Mouse (Mus musculus) c-Kit-negative CD71-positive TER-119-positive erythroid progenitor cells, embryonic 14.5 days (primary cell): ENCODE results near the gene Disp1.

ENCODE experiments used
- DNase-seq: peaks from one replicate; pipeline ENCODE4 v3.0.0-alpha.2; 2013; ENCODE audit warnings: low read depth, low spot score

Disp1 gene

GRCm38 (mm10) chr1:183220796-183221718 is at the start of gene Disp1:
Gene Disp1, minus strand, starts transcription at chr1:183221522.
- DNase-seq = peak; percentile 54

- no peak for DNase-seq
Observed at GRCm38 (mm10) chr1:183267666-183268065, 46.3 kb upstream of the Disp1 start.

- DNase-seq = no peak
Observed at GRCm38 (mm10) chr1:183265921-183266467, 44.7 kb upstream of the Disp1 start.

DNA sequence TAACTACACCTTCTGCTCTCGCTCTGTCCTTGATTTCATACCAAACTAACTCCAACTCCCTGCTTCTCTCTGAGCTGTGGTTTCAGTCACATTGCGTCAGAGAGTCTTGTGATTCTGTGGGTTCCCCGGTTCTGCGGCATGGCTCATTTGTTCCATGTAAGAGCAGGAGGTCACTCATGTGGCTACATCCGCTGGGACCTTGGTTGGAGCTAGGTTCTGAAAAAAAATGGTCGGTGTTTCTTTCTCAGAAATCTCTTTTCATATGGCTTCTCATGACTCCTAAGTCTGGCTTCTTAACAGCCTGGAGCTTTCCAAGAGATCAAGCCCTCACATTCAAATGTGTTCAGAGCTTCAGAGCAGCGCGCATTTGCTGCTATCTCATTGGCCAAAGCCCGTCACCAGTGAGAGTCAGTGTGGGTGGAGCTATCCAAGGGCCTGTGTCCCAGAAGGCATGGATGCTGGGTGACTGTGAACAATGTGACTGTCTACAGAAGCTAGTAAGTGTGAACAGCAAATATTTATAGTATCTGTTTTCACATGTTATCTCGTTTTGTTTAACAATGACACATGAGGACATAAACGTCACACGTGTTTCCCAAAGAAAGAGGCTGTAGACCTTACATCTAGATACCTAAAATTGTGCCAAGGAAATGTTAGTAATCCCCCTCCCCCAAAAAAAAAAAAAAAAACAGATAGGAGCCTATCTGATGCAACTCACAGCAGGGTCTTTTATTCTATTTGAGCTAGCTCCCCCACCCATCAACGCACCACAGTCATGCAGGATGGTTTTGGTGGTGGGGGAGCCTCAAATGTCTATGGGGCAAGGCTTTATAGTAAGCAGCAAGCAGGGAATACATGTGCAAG is 43.1 kb upstream of the Disp1 start:
- DNase-seq = no peak

DNA sequence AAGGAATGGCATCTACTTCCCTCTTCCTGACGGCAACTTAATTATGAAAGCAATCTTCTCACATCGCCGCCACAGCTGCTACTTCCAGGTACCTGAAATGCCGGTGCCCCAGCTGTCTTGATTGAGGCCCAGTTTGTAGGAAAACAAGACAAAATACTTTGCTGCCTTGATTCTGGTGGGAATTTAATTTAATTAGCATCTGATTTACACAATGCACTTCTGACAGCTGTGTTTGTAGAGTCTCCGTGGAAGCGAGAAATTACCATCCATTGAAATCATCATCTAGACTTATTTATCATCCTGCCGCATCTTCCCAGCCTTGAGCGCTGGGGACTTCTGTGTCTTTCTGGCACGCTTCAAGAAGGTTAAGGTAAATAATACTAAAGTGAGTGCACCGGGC is 31.3 kb upstream of the Disp1 start:
- DNase-seq = no peak

DNA sequence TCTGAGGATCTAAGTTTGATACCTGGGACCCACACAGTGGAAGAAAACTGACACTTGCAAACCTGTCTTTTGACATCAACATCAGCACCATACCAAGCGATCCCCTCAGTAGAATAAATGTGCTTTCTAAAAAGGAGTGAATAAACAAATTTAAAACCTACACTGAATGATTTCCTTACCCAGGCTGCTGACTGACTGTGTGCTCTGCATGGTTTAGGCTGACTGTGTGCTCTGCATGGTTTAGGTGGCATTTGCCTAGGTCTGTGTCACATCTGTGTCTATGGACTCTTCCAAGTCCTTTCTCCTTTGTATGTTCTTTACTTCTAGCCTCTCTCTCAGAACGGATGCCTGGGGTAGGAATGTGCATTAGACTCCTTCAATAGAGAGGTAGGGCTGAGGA is 30.5 kb upstream of the Disp1 start:
- DNase-seq = no peak

DNA sequence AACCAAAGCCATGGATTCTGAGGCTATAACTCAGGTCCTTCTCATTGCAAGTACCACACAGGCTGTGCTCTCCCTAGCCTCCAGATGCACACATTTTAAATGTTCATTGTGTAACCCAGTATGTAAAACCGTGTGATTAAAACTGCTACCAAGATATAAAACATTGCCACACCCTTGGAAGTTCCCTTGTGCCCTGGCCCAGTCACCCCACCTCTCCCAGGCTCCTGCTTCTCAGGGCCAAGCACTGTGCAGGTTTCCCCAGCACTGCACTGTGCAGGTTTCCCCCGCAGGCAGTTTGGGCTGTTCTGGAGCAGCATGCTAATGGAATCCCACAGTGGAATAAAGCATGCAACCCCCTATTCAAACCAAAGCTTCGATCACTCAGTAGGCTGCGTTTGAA is 29.3 kb upstream of the Disp1 start:
- no peak for DNase-seq

GRCm38 (mm10) chr1:183248144-183248543 is 26.8 kb upstream of the Disp1 start:
- no peak for DNase-seq

DNA sequence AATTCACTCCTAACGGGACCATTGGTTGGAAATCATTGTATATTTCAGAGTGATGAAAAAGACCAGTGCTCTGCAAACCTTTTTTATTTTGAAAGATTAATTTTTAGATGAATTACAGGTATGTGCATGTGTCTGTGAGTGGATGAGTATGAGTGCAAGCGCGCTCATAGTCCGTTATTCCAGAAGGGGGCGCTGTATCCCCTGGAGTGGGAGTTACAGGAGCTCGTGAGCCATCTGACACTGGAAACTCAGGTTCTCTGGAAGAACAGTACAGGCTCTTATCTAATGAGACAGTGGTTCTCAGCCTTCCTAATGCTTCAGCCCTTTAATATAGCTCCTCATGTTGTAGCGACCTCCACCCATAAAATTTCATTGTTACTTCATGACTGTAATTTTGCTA is 22.0 kb upstream of the Disp1 start:
- DNase-seq = no peak

- DNase-seq = no peak
Observed at GRCm38 (mm10) chr1:183237901-183238300, 16.6 kb upstream of the Disp1 start.

GRCm38 (mm10) chr1:183236460-183236859 is 15.1 kb upstream of the Disp1 start:
- no peak for DNase-seq

GRCm38 (mm10) chr1:183233679-183234174 is 12.4 kb upstream of the Disp1 start:
- DNase-seq = no peak

DNA sequence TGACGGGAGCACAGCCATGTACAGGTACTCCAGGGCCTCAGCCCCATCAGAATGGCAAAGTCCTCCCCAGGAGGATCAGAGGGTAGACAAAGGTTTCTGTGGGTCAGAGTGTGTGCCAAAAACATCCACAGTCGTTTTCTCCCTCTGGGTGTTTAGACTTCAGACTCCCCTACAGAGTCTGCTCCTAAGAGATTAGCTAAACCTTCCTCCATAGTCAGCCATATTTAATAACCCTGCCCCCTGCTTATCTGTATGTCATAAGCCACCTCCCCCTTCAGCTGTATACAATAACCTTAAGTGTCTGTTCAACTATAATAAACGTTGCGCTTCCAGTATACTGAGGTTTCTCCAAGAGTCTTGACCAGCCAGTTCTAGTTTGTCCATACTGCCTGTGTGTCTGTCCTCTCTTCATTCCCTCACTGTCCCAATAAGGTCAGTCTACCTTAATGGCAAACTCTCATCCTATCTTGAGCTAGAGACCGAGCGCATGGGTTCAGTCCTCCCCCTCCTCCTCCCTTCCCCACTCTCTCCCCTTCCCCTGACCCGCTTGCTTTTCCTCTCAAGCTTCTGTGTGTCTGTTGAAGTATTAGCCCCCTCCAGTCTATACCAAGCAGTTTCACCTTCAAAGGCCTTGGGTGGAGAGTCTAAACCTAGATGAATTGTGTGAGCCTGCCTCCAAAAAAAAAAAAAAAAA is 11.8 kb upstream of the Disp1 start:
- no peak for DNase-seq

DNA sequence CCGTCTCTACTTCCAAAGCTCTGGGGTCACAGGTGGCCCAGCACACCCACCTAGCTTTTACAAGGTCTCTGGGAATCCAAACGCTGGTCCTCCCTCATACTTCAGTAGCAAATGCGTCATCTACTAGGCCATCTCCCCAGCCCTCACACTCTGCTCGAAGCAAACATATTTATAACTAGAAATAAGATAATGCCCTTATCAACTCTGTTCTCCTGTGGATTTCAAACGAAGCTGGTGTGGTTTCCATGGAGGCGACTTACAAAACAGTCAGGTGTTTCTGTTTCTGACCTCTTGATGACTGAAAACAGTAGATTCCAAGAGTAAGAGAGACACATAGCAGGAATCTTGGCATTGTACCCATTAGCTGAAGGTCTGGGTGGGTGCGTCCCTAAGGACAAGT is 6.1 kb upstream of the Disp1 start:
- DNase-seq = no peak

DNA sequence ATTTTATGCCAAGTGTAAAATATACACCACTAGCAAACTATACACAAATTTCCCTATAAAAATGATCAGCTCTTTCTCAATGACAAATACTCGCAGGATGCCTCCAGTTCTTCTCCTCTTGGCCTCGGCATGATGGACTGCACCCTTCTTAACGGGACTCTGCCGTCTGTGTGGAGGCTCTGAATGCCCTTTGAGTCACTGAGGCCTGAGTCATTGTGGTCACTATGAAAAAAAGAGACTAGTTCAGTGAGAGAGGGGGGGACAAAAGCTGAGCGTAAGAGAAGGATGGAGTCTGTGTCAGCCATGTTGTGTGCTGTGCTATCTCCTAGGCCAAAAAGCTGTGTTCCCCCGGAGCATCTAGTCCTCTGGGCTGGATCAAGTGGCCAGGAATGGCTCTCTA is 2.3 kb downstream of the Disp1 start:
- DNase-seq = no peak

DNA sequence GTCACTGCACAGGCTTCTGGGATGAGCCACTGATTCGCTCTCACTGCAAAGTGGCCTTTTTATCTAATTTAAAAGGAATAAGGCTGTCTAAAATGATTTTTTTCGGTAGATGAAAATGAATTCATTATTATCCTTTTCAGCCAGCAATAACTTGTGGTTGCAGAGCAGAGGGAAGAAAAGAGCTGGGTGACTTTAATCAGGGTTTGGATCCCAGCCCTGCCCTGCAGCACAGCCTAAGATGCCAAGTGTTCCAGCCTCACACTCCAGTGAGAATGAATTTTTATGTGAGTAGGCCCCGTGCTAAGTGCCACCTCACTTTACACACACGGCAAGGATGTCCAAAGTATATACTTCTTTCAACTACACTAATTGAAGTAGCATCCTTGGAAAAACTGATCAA is 4.6 kb downstream of the Disp1 start:
- DNase-seq = no peak

GRCm38 (mm10) chr1:183215706-183216105 is 5.6 kb downstream of the Disp1 start:
- no peak for DNase-seq

DNA sequence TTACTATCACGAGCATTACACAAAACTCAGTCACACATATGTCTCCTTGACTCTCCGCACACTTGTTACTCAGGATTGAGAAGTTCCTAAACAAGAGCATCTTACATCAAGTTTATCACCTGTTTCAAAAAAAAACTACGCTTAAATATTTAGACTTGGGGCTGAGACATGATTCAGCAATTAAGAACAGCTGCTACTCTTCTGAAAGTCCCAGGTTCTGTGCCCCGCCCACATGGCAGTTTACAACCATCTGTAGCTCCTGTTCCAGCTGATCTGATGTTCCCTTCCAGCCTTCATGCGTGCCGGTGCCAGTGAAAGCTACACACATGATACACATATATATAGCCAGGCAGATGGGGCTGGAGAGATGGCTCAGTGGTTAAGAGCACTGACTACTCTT is 7.5 kb downstream of the Disp1 start:
- DNase-seq = peak; percentile 46

DNA sequence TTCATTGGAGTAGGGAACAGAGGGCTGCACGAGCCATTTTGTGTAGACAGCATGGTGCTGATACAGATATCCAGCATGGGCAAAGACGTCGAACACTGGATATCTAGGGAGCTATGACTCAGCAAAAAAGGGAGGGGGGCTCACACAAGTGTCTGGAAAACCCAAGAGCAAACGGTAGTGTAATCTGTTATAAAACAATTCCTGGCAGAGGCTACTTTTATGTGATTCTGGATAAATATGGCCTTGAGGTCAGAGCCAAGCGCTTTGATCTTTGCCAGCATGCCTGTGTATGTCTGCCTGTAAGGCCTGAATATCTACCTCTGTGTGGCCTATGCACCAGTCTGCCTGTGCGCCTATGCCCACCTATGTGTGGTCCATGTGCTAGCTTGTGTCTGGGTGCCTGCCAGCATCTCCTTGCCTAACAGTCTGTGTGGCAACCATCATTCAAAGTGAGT is 8.5 kb downstream of the Disp1 start:
- peak; percentile 22 for DNase-seq

DNA sequence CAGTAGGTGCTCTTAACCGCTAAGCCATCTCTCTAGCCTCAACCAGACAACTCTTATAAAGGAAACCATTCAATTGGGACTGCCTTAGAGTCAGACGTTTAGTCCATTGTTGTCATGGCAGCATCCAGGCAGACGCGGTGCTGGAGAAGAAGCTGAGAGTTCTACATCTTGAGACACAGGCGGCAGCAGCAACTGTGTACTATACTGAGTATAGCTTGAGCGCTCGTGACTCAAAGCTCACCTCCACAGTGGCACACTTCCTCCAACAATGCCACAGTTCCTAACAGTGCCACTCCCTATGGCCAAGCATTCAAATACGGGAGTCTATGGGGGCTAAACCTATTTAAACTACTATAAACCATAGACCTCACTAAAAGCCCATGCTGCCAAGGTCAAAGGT is 11.2 kb downstream of the Disp1 start:
- DNase-seq = no peak

DNA sequence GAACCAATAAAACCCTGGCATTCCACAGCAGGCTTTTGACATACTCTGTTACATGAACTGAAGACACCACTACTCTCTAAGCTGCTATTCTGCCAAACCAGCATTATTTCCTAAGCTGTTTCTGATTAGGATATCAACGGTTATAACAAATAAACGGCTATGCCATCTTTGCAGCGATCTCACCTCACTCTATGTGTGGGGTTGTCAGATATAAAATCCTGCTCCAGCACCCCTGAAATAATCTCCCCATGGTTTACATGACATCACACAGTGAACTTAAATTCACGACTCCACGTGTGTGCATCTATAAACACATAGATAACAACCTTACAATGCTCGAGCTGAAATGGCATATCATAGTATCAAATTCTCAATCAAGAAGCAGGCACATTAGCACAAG is 13.7 kb downstream of the Disp1 start:
- DNase-seq = no peak
